ENCODE assay signal across 8 mouse cellular contexts in genomic region chr13:103646035-103646434, GRCm38 (mm10).
DNase-seq lines count a peak whose midpoint lies in the region; ATAC-seq lines count a peak whose summit lies in the region.

No protein-coding gene starts in this region.

- H3K27me3 ChIP-seq in neural tube, embryonic 15.5 days (replicated peaks) = no peaks in the 10 kb centered on the region; the same call in 1 of the 2 replicates

- no peak overlapping the region for H3K27ac ChIP-seq in neural tube, embryonic 15.5 days (replicated peaks)

- H3K9ac ChIP-seq in neural tube, embryonic 15.5 days (replicated peaks) = no peak overlapping the region

- no peak overlapping the region for H3K4me2 ChIP-seq in neural tube, embryonic 15.5 days

- no peak for ATAC-seq in neural tube, embryonic 15.5 days (ENCODE audit: low FRiP score)
- ATAC-seq in megakaryocyte-erythroid progenitor cell, adult 5-6 weeks (replicated peaks; ENCODE audit: low FRiP score, low TSS enrichment, poor library complexity, severe bottlenecking) = peak; percentile 81

- peak; percentile 74 for DNase-seq in heart, adult 11 months
- DNase-seq in heart, adult 8-10 months (ENCODE audit: low spot score) = no peak
- DNase-seq in neural tube, embryonic 10.5 days (ENCODE audit: extremely low spot score, low spot score) = peak; percentile 13
- peak; percentile 35 for DNase-seq in brain, adult 2 months (ENCODE audit: low read depth, low spot score)
- DNase-seq in urinary bladder, postnatal 36 days (ENCODE audit: low spot score in 2 of 2) = no peak
- no peak for DNase-seq in gastrocnemius, postnatal 10 days

- H3K9me3 ChIP-seq in neural tube, embryonic 15.5 days (replicated peaks) = no peaks in the 10 kb centered on the region

- peaks cover 5% of the 10 kb centered on the region for H3K4me1 ChIP-seq in neural tube, embryonic 15.5 days

- no peaks in the 10 kb centered on the region for H3K36me3 ChIP-seq in neural tube, embryonic 15.5 days

- no peak overlapping the region for H3K4me3 ChIP-seq in neural tube, embryonic 15.5 days (replicated peaks)

- WGBS in neural tube, embryonic 15.5 days = 41% methylated on average over 4 of the region's 4 CpGs

Comparison
In these comparisons a context has a peak if more than half of its experiments do, and no peak if none do; other contexts are left out.
1. DNase-seq: peak in heart, adult 11 months (single experiment), neural tube, embryonic 10.5 days (single experiment) and brain, adult 2 months (single experiment); none in heart, adult 8-10 months (single experiment), urinary bladder, postnatal 36 days (0 of 2) and gastrocnemius, postnatal 10 days (single experiment).